Mouse (Mus musculus): ENCODE data around the gene Capn11.

The Capn11 gene

GRCm38 (mm10) chr17:45659225-45659624 is at the start of gene Capn11:
Capn11 (minus strand) TSS chr17:45659325.
- ATAC-seq (ENCODE audit: low TSS enrichment): no peak

GRCm38 (mm10) chr17:45708179-45708578 is 49.1 kb upstream of the Capn11 start:
- no peak for ATAC-seq (ENCODE audit: low TSS enrichment)

- ATAC-seq (ENCODE audit: low TSS enrichment): no peak
Observed at GRCm38 (mm10) chr17:45707376-45707775, 48.3 kb upstream of the Capn11 start.

GRCm38 (mm10) chr17:45706796-45707195 is 47.7 kb upstream of the Capn11 start:
- no peak for ATAC-seq (ENCODE audit: low TSS enrichment)

GRCm38 (mm10) chr17:45703187-45703586 is 44.1 kb upstream of the Capn11 start:
- no peak for ATAC-seq (ENCODE audit: low TSS enrichment)

- no peak for ATAC-seq (ENCODE audit: low TSS enrichment)
Observed at GRCm38 (mm10) chr17:45702254-45702653, 43.1 kb upstream of the Capn11 start.

GRCm38 (mm10) chr17:45701236-45701591 is 42.1 kb upstream of the Capn11 start:
- ATAC-seq (ENCODE audit: low TSS enrichment): no peak

GRCm38 (mm10) chr17:45700496-45701235 is 41.5 kb upstream of the Capn11 start:
- ATAC-seq (ENCODE audit: low TSS enrichment): no peak

GRCm38 (mm10) chr17:45699039-45699740 is 40.1 kb upstream of the Capn11 start:
- no peak for ATAC-seq (ENCODE audit: low TSS enrichment)

- no peak; the same call in 1 of the 2 replicates for ATAC-seq (ENCODE audit: low TSS enrichment)
Observed at GRCm38 (mm10) chr17:45698368-45698767, 39.2 kb upstream of the Capn11 start.

- no peak for ATAC-seq (ENCODE audit: low TSS enrichment)
Observed at GRCm38 (mm10) chr17:45696981-45697380, 37.9 kb upstream of the Capn11 start.

GRCm38 (mm10) chr17:45695227-45696120 is 36.3 kb upstream of the Capn11 start:
- no peak for ATAC-seq (ENCODE audit: low TSS enrichment)

GRCm38 (mm10) chr17:45693812-45694565 is 34.9 kb upstream of the Capn11 start:
- no peak for ATAC-seq (ENCODE audit: low TSS enrichment)

GRCm38 (mm10) chr17:45692159-45692558 is 33.0 kb upstream of the Capn11 start:
- no peak for ATAC-seq (ENCODE audit: low TSS enrichment)

GRCm38 (mm10) chr17:45690044-45690443 is 30.9 kb upstream of the Capn11 start:
- no peak for ATAC-seq (ENCODE audit: low TSS enrichment)

- no peak for ATAC-seq (ENCODE audit: low TSS enrichment)
Observed at GRCm38 (mm10) chr17:45689120-45689519, 30.0 kb upstream of the Capn11 start.

GRCm38 (mm10) chr17:45686716-45687115 is 27.6 kb upstream of the Capn11 start, which contains the start of gene Tmem63b:
Tmem63b (minus strand) TSS chr17:45686905.
- ATAC-seq (ENCODE audit: low TSS enrichment): no peak

GRCm38 (mm10) chr17:45686093-45686619 is 27.0 kb upstream of the Capn11 start, which contains the start of gene Mrpl14:
Mrpl14 (plus strand) TSS chr17:45686322.
- peak; percentile 65 for ATAC-seq (ENCODE audit: low TSS enrichment)

GRCm38 (mm10) chr17:45685171-45686092 is 26.3 kb upstream of the Capn11 start:
- ATAC-seq (ENCODE audit: low TSS enrichment): peak; percentile 29; the same call in 1 of the 2 replicates

GRCm38 (mm10) chr17:45684667-45685131 is 25.6 kb upstream of the Capn11 start:
- no peak for ATAC-seq (ENCODE audit: low TSS enrichment)
